Mouse (Mus musculus): ENCODE measurements at regions not wholly inside any gene's neighbourhood (a gene's known extent, or its start where the extent isn't known, plus 50 kb on each side); places are given as distances from the start of the nearest gene placed in this dataset.

- TF ChIP-seq CTCF (IDR thresholded peaks at IDR 0.05; ENCODE audit: control insufficient read depth, insufficient read depth, insufficient read length), result no peak
- TF ChIP-seq MAX (IDR thresholded peaks at IDR 0.05), result no peak
- TF ChIP-seq USF1 (IDR thresholded peaks at IDR 0.05; ENCODE audit: low read depth), result no peak
- no peak for TF ChIP-seq MYOG (IDR thresholded peaks at IDR 0.05; ENCODE audit: control insufficient read depth, extremely low read depth, insufficient read length)
- no peak for TF ChIP-seq MYOD1 (IDR thresholded peaks at IDR 0.05; ENCODE audit: control insufficient read depth, insufficient read length, low read depth)
- no peak for TF ChIP-seq CEBPB (IDR thresholded peaks at IDR 0.05; ENCODE audit: low read depth)
- TF ChIP-seq FOSL1 (IDR thresholded peaks at IDR 0.05; ENCODE audit: insufficient read depth, low read length, poor library complexity, severe bottlenecking), result no peak
Measured at GRCm38 (mm10) chr13:70205334-70205733, 403.1 kb downstream of the Med10 start.
